Mouse (Mus musculus): Measurements from ENCODE around the gene Cnn3. TPM values are rescaled to one million over a fixed set of nuclear protein-coding genes. Genes with fewer than 3 reads are reported as not detected.

Gene Cnn3
- polyA plus RNA-seq, 1 experiment from 2014 or later = 874 TPM

- under 1% methylated on average over 93 of the region's 93 CpGs for WGBS
These were observed 573 bp downstream of the Cnn3 start for GRCm38 (mm10) chr3:121426621-121427519.

DNA sequence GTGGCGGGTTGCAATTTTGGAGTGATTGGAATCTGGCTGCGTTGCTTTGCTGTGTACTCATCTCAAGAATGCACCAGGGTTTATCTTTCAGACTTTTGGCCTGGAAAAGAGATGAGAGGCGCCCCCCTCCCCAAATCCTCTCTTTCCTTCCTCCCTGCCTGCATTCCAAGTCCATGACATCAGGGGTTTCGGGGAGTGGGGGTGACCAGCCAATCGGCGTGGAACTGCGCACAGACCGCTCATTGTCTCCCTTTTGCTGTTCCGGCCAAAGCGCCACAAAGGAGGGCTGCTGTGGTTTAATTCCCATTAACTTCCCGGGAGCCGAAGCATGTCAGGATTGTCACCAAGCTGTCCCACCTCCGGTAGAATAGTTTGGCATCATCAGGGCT is 1.2 kb downstream of the Cnn3 start:
- H3K27me3 ChIP-seq (replicated peaks; ENCODE audit: low read depth, poor library complexity, severe bottlenecking) = peaks cover 16% of the 10 kb centered on the region
- WGBS = under 1% methylated on average over 13 of the region's 13 CpGs
- H3K4me1 ChIP-seq = peaks cover 55% of the 10 kb centered on the region
- peak overlapping the region; percentile 89 for H3K4me3 ChIP-seq
- peaks cover 22% of the 10 kb centered on the region for H3K36me3 ChIP-seq (replicated peaks)
- H3K27ac ChIP-seq (replicated peaks) = peak overlapping the region; percentile 99
- H3K9me3 ChIP-seq = no peaks in the 10 kb centered on the region
- peak; percentile 92 for DNase-seq (ENCODE audit: low spot score)

More at GRCm38 (mm10) chr3:121426621-121427519, 573 bp downstream of the Cnn3 start:
- H3K4me3 ChIP-seq = peak overlapping the region; percentile 89
- H3K27me3 ChIP-seq (replicated peaks; ENCODE audit: low read depth, poor library complexity, severe bottlenecking) = peaks cover 16% of the 10 kb centered on the region
- DNase-seq (ENCODE audit: low spot score) = peak; percentile 90
- H3K27ac ChIP-seq (replicated peaks) = peak overlapping the region; percentile 99
- no peaks in the 10 kb centered on the region for H3K9me3 ChIP-seq
- peaks cover 15% of the 10 kb centered on the region; the same call in 1 of the 2 replicates for H3K36me3 ChIP-seq (replicated peaks)
- H3K4me1 ChIP-seq = peaks cover 49% of the 10 kb centered on the region

DNA sequence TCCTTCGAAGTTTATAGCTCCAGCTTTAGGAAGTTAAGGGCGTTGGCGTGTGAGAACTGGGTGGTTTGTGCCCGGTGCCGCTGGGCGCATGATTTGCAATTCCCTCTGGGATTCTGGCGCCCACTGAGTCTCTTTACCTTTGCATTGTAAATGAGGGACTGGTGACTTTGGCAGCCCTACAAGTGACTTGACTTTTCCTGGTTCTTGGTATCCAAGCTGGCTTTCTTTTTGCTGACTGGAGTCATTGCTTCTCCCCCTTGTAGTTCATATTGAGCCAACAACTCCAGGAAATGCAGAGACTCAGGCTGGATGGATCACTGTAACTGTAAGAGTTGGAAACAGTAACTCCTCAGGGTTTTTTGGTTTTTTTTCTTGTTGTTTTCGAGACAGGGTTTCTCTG is 1.9 kb downstream of the Cnn3 start:
- Histone ChIP-seq H3K4me3 (peak overlapping the region; percentile 89), H3K36me3 (replicated peaks) (peaks cover 26% of the 10 kb centered on the region), H3K27me3 (replicated peaks; ENCODE audit: low read depth, poor library complexity, severe bottlenecking) (peaks cover 14% of the 10 kb centered on the region), H3K4me1 (peaks cover 62% of the 10 kb centered on the region), H3K9me3 (no peaks in the 10 kb centered on the region), H3K27ac (replicated peaks) (peak overlapping the region; percentile 99)
- peak; percentile 23 for DNase-seq (ENCODE audit: low spot score)
- 8% methylated on average over 8 of the region's 8 CpGs for WGBS

DNA sequence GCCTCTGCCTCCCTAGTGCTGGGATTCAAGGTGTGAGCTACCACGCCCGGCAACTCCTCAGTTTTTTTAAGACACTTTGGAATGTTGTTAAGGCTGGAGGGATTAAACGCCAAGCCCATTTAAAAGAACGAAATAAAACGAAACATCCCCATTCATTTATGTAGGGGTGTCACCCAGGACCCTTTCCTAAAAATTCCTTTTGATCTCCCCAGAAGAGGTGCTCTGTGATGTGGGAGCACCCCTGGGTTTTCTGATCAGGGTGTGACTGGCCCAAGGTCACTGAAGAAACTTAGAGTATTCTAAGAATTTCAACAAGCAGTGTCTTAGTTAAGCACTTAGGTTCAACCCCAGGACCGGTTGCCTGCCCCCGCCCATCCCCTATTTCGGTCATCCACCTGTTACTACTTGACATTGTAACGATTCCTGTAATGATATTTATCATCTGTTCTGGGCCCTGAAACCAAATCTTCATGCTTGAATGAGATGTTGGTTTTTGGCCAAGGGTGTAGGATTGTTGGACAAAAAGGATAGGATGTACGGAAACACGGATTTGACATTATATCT is 2.5 kb downstream of the Cnn3 start:
- H3K27me3 ChIP-seq (replicated peaks; ENCODE audit: low read depth, poor library complexity, severe bottlenecking) = peaks cover 11% of the 10 kb centered on the region
- H3K9me3 ChIP-seq = no peaks in the 10 kb centered on the region
- peak overlapping the region; percentile 99 for H3K27ac ChIP-seq (replicated peaks)
- peak; percentile 9 for DNase-seq (ENCODE audit: low spot score)
- H3K4me1 ChIP-seq = peaks cover 68% of the 10 kb centered on the region
- WGBS = 69% methylated on average over 11 of the region's 11 CpGs
- peak overlapping the region; percentile 89 for H3K4me3 ChIP-seq
- H3K36me3 ChIP-seq (replicated peaks) = peaks cover 31% of the 10 kb centered on the region

GRCm38 (mm10) chr3:121429469-121429868 is 3.2 kb downstream of the Cnn3 start:
- no peaks in the 10 kb centered on the region for H3K9me3 ChIP-seq
- 59% methylated on average over 3 of the region's 3 CpGs for WGBS
- H3K36me3 ChIP-seq (replicated peaks) = peaks cover 32% of the 10 kb centered on the region
- peak; percentile 8 for DNase-seq (ENCODE audit: low spot score)
- H3K27ac ChIP-seq (replicated peaks) = 0 out of 2 replicates have a peak overlapping the region, but pooled peaks have one; percentile 10
- H3K4me1 ChIP-seq = peaks cover 75% of the 10 kb centered on the region
- peak overlapping the region; percentile 89 for H3K4me3 ChIP-seq
- H3K27me3 ChIP-seq (replicated peaks; ENCODE audit: low read depth, poor library complexity, severe bottlenecking) = peaks cover 8% of the 10 kb centered on the region

- Histone ChIP-seq H3K9me3 (no peaks in the 10 kb centered on the region), H3K4me1 (peaks cover 78% of the 10 kb centered on the region), H3K36me3 (replicated peaks) (peaks cover 36% of the 10 kb centered on the region), H3K27ac (replicated peaks) (no peak overlapping the region; the same call in 1 of the 2 replicates), H3K27me3 (replicated peaks; ENCODE audit: low read depth, poor library complexity, severe bottlenecking) (no peaks in the 10 kb centered on the region), H3K4me3 (peak overlapping the region; percentile 89; the same call in 1 of the 2 replicates)
- peak; percentile 9 for DNase-seq (ENCODE audit: low spot score)
- 46% methylated on average over 7 of the region's 7 CpGs for WGBS
These were observed 4.1 kb downstream of the Cnn3 start for GRCm38 (mm10) chr3:121430289-121430936.

DNA sequence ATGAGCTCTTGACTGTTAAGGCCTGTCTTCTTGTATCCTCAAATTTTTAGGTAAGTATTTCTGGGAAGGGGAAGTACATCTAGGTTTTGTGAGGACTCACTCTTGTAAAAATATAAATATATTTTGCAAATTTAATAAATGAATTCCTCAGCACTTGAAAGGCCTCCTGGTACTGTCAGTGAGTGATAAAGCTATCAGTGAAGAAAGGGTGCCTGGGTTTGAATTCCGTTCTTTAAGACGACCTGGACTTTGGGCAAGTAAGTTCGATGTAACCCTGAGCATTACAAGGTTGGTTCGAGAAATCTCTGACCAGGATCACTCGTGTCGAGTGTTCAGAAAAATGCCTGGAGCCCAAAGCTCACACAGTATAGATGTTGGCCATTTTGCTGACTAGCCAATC is 7.1 kb downstream of the Cnn3 start:
- peak overlapping the region; percentile 86 for H3K27ac ChIP-seq (replicated peaks)
- H3K36me3 ChIP-seq (replicated peaks) = peaks cover 62% of the 10 kb centered on the region
- H3K4me1 ChIP-seq = peaks cover 93% of the 10 kb centered on the region
- WGBS = 64% methylated on average over 6 of the region's 6 CpGs
- no peaks in the 10 kb centered on the region for H3K9me3 ChIP-seq
- H3K4me3 ChIP-seq = peak overlapping the region; percentile 44
- no peaks in the 10 kb centered on the region for H3K27me3 ChIP-seq (replicated peaks; ENCODE audit: low read depth, poor library complexity, severe bottlenecking)
- no peak for DNase-seq (ENCODE audit: low spot score)

DNA sequence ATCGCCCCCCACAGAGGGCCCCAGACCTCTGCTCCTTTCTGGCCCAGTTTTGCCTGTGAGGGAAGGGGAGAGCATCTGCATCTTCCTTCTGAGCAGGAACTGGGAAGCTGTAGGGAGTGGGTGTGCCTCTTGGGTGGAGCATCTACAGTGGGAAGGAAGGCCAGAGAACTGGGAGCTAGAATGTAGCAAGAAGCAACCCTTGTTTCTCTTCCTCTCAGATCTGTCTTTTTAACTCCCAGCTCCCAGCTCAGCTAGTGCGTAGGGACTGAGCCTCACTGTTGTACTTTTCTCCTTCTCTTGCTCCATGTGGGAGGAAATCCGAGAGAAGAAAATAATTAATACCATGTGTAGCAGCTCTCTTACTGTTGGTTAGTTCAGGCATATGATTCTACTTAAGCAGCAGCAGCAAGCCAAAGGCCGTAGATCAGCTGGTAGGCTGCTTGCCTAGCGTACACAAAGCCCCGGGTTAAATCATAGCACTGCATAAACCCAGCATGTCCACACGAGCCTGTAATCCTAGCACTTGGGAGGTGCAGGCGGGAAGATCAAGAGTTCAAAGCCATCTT is 7.8 kb downstream of the Cnn3 start:
- H3K9me3 ChIP-seq = no peaks in the 10 kb centered on the region
- peak overlapping the region; percentile 44 for H3K4me3 ChIP-seq
- no peaks in the 10 kb centered on the region for H3K27me3 ChIP-seq (replicated peaks; ENCODE audit: low read depth, poor library complexity, severe bottlenecking)
- peaks cover 69% of the 10 kb centered on the region for H3K36me3 ChIP-seq (replicated peaks)
- peak; percentile 77 for DNase-seq (ENCODE audit: low spot score)
- peaks cover 92% of the 10 kb centered on the region for H3K4me1 ChIP-seq
- WGBS = 29% methylated on average over 8 of the region's 8 CpGs
- peak overlapping the region; percentile 86 for H3K27ac ChIP-seq (replicated peaks)

DNA sequence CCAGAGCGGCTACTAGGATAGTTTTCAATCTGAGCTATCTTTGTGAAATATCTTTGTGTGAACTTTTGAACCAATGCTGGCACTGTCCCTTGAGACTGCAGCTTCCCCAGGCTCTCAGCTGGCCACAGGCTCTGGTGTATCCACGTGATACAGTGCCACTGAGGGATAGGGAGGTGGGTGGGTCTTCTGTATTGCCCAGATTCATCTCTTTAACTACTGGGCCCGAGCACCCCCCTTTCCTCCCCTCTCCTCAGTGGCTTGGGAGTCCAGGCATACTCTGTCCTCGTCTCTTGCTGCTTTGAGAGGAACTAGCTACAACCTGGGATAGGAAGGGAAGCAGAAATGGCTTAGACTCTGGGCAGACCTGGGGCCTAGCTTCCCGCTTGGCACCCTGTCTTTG is 9.0 kb downstream of the Cnn3 start:
- H3K9me3 ChIP-seq = no peaks in the 10 kb centered on the region
- H3K36me3 ChIP-seq (replicated peaks) = peaks cover 77% of the 10 kb centered on the region
- no peak overlapping the region for H3K4me3 ChIP-seq
- peaks cover 91% of the 10 kb centered on the region for H3K4me1 ChIP-seq
- no peak for DNase-seq (ENCODE audit: low spot score)
- 75% methylated on average over 5 of the region's 5 CpGs for WGBS
- H3K27me3 ChIP-seq (replicated peaks; ENCODE audit: low read depth, poor library complexity, severe bottlenecking) = no peaks in the 10 kb centered on the region
- no peak overlapping the region; the same call in 1 of the 2 replicates for H3K27ac ChIP-seq (replicated peaks)

DNA sequence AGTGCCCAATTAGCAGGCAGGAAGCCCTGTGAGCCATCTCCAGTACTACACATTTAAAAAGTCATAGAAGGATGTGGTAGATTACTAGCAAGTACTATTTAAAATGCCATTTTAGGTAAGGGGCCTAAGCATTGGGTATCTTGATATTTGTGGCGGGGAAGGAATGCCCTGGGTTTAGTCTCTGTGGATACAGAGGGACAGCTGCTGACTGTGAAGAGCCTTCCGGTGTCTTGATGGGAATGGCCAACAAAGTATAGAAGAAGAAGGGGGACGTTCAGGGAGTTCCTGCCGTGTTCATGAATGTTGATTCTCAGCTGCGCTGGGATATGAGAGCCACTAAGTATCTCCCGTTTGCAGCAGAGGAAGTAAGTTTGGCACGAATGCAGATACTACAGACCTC is 10.8 kb downstream of the Cnn3 start:
- no peak overlapping the region for H3K27ac ChIP-seq (replicated peaks)
- no peak overlapping the region for H3K4me3 ChIP-seq
- H3K9me3 ChIP-seq = no peaks in the 10 kb centered on the region
- no peaks in the 10 kb centered on the region for H3K27me3 ChIP-seq (replicated peaks; ENCODE audit: low read depth, poor library complexity, severe bottlenecking)
- 91% methylated on average over 7 of the region's 7 CpGs for WGBS
- no peak for DNase-seq (ENCODE audit: low spot score)
- peaks cover 82% of the 10 kb centered on the region for H3K36me3 ChIP-seq (replicated peaks)
- peaks cover 82% of the 10 kb centered on the region for H3K4me1 ChIP-seq

DNA sequence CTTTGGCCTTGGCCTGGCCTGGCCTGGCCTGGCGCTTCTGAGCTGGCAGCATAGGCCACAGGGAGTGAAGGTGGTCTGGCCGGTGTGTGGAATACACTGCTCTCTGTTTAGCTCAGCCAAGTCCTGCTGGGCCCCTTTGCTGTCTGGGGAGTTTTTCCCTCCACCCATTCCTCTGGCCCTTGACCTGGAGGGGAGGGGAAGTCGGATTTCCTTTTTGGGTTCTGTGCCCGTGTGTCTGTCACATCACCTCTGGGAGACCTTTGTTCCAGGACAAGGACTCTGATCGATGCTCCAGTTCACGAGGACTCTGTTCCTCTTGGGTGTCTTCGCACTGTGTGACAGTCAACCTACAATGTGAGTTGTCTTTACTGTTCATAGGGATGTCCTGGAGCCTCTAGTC is 11.7 kb downstream of the Cnn3 start:
- no peak overlapping the region for H3K27ac ChIP-seq (replicated peaks)
- H3K4me1 ChIP-seq = peaks cover 72% of the 10 kb centered on the region
- peaks cover 83% of the 10 kb centered on the region for H3K36me3 ChIP-seq (replicated peaks)
- no peaks in the 10 kb centered on the region for H3K9me3 ChIP-seq
- DNase-seq (ENCODE audit: low spot score) = no peak
- 70% methylated on average over 7 of the region's 7 CpGs for WGBS
- H3K4me3 ChIP-seq = no peak overlapping the region
- H3K27me3 ChIP-seq (replicated peaks; ENCODE audit: low read depth, poor library complexity, severe bottlenecking) = no peaks in the 10 kb centered on the region

GRCm38 (mm10) chr3:121439623-121440161 is 13.4 kb downstream of the Cnn3 start:
- Histone ChIP-seq H3K27ac (replicated peaks) (no peak overlapping the region), H3K36me3 (replicated peaks) (peaks cover 93% of the 10 kb centered on the region), H3K4me1 (peaks cover 55% of the 10 kb centered on the region), H3K9me3 (peaks cover 4% of the 10 kb centered on the region; the same call in 1 of the 2 replicates), H3K4me3 (no peak overlapping the region), H3K27me3 (replicated peaks; ENCODE audit: low read depth, poor library complexity, severe bottlenecking) (no peaks in the 10 kb centered on the region)
- 88% methylated on average over 11 of the region's 11 CpGs for WGBS
- no peak for DNase-seq (ENCODE audit: low spot score)

All from embryonic facial prominence, embryonic 10.5 days (tissue).